Mouse (Mus musculus): ENCODE results near the gene Traf3ip1. TPM values are rescaled to one million over a fixed set of nuclear protein-coding genes. Genes with fewer than 3 reads are reported as not detected.

The Traf3ip1 gene
- polyA plus RNA-seq (2016; fragmentation: Nextera tagmentation; extraction: Ambion mirVana) = 3.6 and 4.1 TPM in 2 replicates

DNA sequence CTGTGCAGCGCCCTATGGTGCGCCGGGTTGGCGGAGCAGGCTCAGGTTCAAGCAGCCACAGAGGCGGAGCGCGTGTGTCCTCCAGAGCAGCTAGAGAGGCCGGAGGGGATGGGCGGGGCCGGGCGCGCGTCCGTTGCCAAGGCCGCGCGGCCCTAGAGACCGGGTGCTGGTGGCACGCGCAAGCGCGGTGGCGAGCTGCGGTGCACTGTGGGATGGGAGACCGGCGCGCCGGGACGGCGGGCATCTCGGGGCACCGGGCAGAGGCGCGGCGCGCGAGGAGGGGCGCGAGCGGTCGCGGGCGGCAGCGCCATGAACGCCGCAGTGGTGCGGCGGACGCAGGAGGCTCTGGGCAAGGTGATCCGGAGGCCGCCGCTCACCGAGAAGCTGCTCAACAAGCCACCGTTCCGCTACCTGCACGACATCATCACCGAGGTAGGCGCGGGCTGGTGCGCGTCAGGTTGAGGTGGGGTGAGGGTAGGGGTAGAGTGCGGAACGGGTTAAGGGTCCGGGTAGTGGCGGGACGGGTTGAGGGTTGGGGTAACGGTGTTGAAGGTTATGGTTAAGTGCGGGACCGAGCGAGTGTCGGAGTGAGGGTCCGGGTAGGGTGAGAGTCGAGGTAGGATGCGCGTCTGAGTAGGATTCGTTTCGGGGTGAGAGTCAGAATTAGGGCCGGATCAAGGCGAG lies at the start of gene Traf3ip1:
Traf3ip1 (plus strand) TSS at position 191 of the 684 bp plus-strand sequence.
- H3K9ac ChIP-seq = peak within 1 kb of the TSS; percentile 80
- under 1% methylated on average over 78 of the region's 79 CpGs for WGBS (ENCODE audit: insufficient replicate concordance)
- H3K27me3 ChIP-seq (replicated peaks) = peaks cover 18% of the 10 kb centered on the region
- peaks cover 2% of the 10 kb centered on the region; the same call in 1 of the 2 replicates for H3K36me3 ChIP-seq
- ATAC-seq = peak; percentile 99
- H3K4me2 ChIP-seq = peak within 1 kb of the TSS; percentile 92
- no peaks in the 10 kb centered on the region for H3K9me3 ChIP-seq (replicated peaks)
- peak within 1 kb of the TSS; percentile 17; the same call in 1 of the 2 replicates for H3K27ac ChIP-seq
- H3K4me3 ChIP-seq = peak within 1 kb of the TSS; percentile 85
- peaks cover 19% of the 10 kb centered on the region for H3K4me1 ChIP-seq

DNA sequence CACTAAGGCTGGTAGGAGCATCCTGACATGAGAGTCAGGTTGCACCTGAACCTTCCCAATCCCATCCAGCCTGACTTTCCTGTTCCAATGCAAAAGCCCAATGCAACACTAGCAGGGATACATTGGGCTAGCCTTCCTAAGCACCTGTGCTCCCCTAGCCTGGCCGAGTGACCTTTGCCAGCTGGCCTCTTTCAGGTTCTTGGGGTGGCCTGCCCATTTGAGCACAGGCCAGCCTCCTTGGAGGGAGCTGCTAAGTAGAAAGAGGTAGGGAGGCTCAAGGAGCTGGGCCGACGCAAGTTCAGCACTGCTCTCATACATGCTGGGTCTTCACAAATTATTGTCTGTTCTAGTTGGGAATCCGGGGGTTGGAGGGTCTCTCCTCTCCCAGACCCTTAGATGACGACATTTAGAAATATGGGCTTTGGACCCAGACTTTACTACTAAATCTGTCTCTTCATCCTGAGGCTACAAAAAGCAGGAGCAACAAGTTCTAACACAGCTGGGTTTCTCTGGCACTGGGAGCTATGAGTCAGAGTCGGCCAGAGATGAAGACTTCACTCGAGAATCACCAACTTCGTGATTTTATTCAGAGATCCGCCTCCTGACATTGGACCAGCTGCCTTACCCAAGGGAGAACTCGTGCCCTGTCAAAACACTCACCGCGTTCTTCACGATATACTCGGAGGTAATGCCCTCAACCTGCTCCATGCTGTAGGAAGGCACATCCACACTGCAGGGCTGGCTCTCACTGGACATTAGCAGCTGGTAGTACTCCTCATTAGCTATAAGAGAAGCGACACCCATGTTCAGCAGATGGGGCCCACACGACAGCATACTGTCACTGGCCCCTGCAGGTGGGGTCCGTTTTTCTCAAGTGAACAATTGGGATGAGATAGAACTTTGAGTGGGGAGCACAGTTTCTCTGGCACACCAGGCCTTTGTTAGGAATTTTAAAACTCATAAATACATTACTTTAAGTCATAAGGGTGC lies 49.3 kb upstream of the Traf3ip1 start:
- 78% methylated on average over 17 of the region's 17 CpGs for WGBS (ENCODE audit: insufficient replicate concordance)
- H3K9me3 ChIP-seq (replicated peaks) = peaks cover 8% of the 10 kb centered on the region; the same call in 1 of the 2 replicates
- H3K4me3 ChIP-seq = no peak overlapping the region
- H3K27ac ChIP-seq = no peak overlapping the region
- peaks cover 13% of the 10 kb centered on the region for H3K4me1 ChIP-seq
- ATAC-seq = no peak
- H3K4me2 ChIP-seq = no peak overlapping the region
- H3K9ac ChIP-seq = no peak overlapping the region
- H3K27me3 ChIP-seq (replicated peaks) = no peaks in the 10 kb centered on the region
- H3K36me3 ChIP-seq = peaks cover 59% of the 10 kb centered on the region

DNA sequence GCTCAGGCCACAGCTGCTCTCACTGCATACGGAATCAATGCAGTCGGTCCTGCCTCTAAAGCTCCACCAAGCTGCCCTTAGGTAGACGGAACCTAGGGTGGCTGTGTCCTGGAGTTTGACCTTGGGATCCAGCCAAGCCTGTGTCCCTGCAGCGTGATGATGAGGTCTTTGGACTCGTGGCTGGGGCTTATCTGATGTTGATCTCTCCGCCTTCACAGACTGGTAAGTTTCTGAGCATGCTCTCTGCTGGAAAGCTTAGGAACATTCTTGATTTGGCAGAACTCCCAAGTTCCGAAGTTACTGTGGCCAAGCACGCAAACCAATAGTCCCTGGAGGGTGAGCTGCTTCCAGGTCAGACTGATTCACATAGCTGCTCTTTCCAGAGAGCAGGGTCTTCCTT lies 48.4 kb upstream of the Traf3ip1 start:
- H3K9ac ChIP-seq = no peak overlapping the region
- H3K4me3 ChIP-seq = no peak overlapping the region
- peak overlapping the region; percentile 53; the same call in 1 of the 2 replicates for H3K27ac ChIP-seq
- H3K36me3 ChIP-seq = peaks cover 56% of the 10 kb centered on the region
- no peaks in the 10 kb centered on the region for H3K27me3 ChIP-seq (replicated peaks)
- WGBS (ENCODE audit: insufficient replicate concordance) = 65% methylated on average over 8 of the region's 8 CpGs
- peaks cover 8% of the 10 kb centered on the region; the same call in 1 of the 2 replicates for H3K9me3 ChIP-seq (replicated peaks)
- H3K4me1 ChIP-seq = peaks cover 13% of the 10 kb centered on the region
- H3K4me2 ChIP-seq = no peak overlapping the region
- peak; percentile 67 for ATAC-seq

DNA sequence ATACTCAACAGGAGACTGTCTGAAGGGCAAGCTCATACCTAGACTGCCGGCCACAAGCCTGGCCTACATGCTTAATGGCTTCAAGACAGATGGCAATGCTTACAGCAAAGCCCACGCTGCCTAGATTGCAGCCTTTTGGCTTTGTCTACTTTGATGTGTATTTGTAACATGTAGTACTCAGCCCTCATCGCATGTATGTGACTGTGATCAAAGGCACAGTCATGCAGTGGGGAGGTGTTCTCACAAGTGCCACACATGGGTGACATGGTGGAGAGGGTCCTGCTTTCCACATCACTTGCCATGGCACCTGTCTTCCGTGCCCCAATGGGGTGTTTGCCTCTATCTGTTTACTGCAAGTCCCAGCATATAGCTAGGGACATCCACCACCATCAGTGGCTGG lies 47.9 kb upstream of the Traf3ip1 start:
- Histone ChIP-seq H3K27ac (peak overlapping the region; percentile 53; the same call in 1 of the 2 replicates), H3K36me3 (peaks cover 56% of the 10 kb centered on the region), H3K4me3 (no peak overlapping the region), H3K9ac (no peak overlapping the region), H3K27me3 (replicated peaks) (no peaks in the 10 kb centered on the region), H3K4me2 (no peak overlapping the region), H3K4me1 (peaks cover 13% of the 10 kb centered on the region), H3K9me3 (replicated peaks) (peaks cover 8% of the 10 kb centered on the region; the same call in 1 of the 2 replicates)
- ATAC-seq = no peak
- WGBS (ENCODE audit: insufficient replicate concordance) = 77% methylated on average over 4 of the region's 4 CpGs

DNA sequence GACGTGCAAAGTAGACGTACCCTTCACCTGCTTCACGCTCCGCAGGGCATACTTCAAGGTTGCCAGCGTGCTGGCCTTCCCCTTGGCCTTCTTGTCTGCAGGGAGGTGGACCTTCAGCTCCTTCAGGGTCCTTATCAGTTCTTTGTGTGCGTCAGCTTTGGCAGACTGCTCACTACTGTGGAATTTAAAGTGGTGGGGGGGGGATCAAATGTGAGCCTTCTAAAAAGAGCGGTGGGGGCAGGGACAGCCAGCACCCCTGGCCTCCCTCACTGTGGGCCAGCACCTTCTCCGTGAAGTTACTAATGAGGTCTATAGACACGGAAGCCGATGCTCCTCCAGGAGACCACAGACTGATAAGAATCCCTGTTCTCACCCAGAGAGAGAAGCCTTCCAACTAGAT lies 45.8 kb upstream of the Traf3ip1 start:
- no peak overlapping the region for H3K9ac ChIP-seq
- no peak for ATAC-seq

DNA sequence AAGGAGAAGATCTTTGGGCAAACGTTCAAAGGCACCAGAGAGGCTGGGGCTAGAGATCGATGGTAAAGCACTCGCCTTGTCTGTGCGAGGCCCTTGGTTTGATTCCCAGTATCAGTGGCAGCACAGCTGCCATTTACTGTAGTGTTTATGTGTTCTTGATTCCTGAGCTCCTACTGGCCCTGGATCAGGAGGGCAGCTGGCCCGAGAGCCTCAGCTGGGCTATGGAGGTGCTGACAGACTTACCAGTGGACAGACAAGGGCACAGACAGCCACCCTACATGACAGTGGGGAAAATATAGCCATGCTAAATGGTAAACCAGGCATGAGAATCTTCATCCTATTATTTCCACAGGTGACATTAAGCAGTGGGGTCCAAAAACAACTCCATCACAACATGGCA lies 43.6 kb upstream of the Traf3ip1 start:
- no peaks in the 10 kb centered on the region for H3K27me3 ChIP-seq (replicated peaks)
- WGBS (ENCODE audit: insufficient replicate concordance) = 73% methylated on average over 5 of the region's 5 CpGs
- H3K9me3 ChIP-seq (replicated peaks) = peaks cover 8% of the 10 kb centered on the region; the same call in 1 of the 2 replicates
- no peak for ATAC-seq
- H3K27ac ChIP-seq = no peak overlapping the region
- peaks cover 36% of the 10 kb centered on the region for H3K36me3 ChIP-seq
- H3K9ac ChIP-seq = no peak overlapping the region
- H3K4me2 ChIP-seq = no peak overlapping the region
- H3K4me1 ChIP-seq = peaks cover 34% of the 10 kb centered on the region
- no peak overlapping the region for H3K4me3 ChIP-seq

More for the DNA sequence above, 45.8 kb upstream of the Traf3ip1 start:
- H3K4me1 ChIP-seq = peaks cover 14% of the 10 kb centered on the region
- 68% methylated on average over 10 of the region's 10 CpGs for WGBS (ENCODE audit: insufficient replicate concordance)
- peaks cover 8% of the 10 kb centered on the region; the same call in 1 of the 2 replicates for H3K9me3 ChIP-seq (replicated peaks)
- H3K4me2 ChIP-seq = no peak overlapping the region
- H3K27me3 ChIP-seq (replicated peaks) = no peaks in the 10 kb centered on the region
- H3K27ac ChIP-seq = no peak overlapping the region
- peaks cover 45% of the 10 kb centered on the region for H3K36me3 ChIP-seq
- no peak overlapping the region for H3K4me3 ChIP-seq

DNA sequence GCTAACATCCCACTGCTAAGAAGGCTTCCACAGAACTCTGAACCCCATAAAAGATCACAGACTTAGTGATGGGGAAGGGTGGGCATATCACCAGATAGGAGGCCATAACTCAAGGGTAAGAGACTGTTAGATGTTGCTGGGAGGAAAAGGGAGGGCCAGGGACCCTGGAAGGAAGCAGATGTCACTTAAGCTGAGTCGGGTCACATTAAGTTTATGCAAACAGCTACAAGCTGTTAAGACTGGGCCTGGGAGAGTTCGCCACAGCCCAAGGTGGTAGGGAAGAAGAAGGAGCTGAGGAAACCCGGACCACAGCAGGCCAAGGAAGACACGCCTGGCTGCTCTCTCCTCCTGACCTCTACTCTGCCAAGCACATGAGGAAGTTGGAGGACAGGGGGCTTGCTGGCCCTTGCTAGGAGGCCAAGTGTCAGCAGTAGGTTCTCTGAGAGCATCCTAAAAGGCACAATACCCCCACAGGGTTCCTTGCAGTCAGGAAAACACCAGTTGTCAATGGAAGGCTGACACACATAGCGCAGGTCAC lies 42.8 kb upstream of the Traf3ip1 start:
- ATAC-seq = no peak
- Histone ChIP-seq H3K9me3 (replicated peaks) (peaks cover 8% of the 10 kb centered on the region; the same call in 1 of the 2 replicates), H3K27ac (no peak overlapping the region), H3K9ac (no peak overlapping the region), H3K27me3 (replicated peaks) (no peaks in the 10 kb centered on the region), H3K4me2 (no peak overlapping the region), H3K4me1 (peaks cover 40% of the 10 kb centered on the region), H3K4me3 (no peak overlapping the region), H3K36me3 (peaks cover 34% of the 10 kb centered on the region)
- WGBS (ENCODE audit: insufficient replicate concordance) = 54% methylated on average over 5 of the region's 5 CpGs

DNA sequence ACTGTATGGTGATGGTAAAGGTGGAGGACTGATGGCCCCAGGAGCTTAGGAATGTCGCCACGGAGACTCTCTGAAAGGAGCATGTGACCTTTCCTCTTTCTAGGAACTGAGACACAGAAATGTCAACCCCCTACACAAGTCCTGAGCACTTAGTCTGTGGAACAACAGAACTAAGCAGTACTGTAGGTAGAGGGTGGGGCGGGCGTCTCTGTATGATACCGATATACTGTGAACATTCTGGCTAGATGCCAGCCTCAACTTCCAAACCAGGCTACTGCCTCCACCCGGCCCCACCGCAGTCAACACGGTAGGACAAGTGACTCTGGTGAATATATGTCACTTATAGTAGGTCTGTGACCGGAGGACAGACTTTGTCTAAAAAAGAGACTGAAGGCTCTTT lies 40.5 kb upstream of the Traf3ip1 start:
- no peak overlapping the region for H3K9ac ChIP-seq
- no peak overlapping the region for H3K4me3 ChIP-seq
- H3K27me3 ChIP-seq (replicated peaks) = no peaks in the 10 kb centered on the region
- H3K4me2 ChIP-seq = no peak overlapping the region
- ATAC-seq = 0 out of 2 replicates have a peak, but pooled peaks have one; percentile 20
- WGBS (ENCODE audit: insufficient replicate concordance) = 67% methylated on average over 9 of the region's 9 CpGs
- H3K9me3 ChIP-seq (replicated peaks) = no peaks in the 10 kb centered on the region
- H3K27ac ChIP-seq = no peak overlapping the region
- H3K4me1 ChIP-seq = peaks cover 54% of the 10 kb centered on the region
- peaks cover 11% of the 10 kb centered on the region for H3K36me3 ChIP-seq

DNA sequence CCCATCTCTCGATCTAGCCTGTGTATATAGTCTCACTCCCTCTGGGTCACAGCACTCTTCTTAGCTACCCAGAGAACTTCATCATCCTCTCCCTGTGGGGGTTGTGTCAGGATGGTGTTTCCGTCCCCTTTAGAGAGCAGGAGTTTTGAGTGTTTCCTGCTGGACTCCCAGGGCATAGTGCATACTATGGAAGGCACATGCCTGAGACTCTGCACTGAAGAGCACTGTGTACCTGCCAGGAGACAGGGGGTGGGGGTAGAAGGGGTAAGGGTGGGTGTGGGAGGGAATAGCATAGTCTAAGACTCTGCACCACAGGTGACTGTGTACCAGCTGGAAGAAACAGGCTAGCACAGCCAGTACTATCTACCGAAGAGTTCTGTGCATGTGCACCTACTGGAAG lies 40.1 kb upstream of the Traf3ip1 start:
- Histone ChIP-seq H3K4me3 (no peak overlapping the region), H3K27ac (no peak overlapping the region), H3K36me3 (peaks cover 7% of the 10 kb centered on the region), H3K4me2 (no peak overlapping the region), H3K4me1 (peaks cover 51% of the 10 kb centered on the region), H3K27me3 (replicated peaks) (no peaks in the 10 kb centered on the region), H3K9ac (no peak overlapping the region), H3K9me3 (replicated peaks) (no peaks in the 10 kb centered on the region)
- ATAC-seq = no peak
- 72% methylated on average over 3 of the region's 3 CpGs for WGBS (ENCODE audit: insufficient replicate concordance)

DNA sequence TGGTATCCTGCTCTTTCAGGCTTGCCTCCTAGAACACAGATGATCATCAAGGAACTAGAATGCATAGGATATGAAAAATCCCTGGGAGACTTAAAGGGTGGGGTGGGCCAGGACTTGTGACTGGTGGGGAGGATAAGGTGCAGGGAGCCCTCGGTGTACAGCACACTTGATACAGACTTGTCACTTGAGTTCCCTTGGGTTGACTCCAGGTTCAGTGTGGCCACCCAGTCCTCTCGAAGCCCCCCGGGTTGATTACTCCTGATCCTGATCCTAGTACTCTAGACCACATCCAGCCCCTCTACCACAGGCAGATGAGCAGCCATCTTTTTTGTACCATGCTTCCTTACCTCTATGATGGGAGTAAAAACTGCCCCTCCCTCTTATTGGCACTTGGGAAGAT lies 39.5 kb upstream of the Traf3ip1 start:
- Histone ChIP-seq H3K27me3 (replicated peaks) (no peaks in the 10 kb centered on the region), H3K36me3 (peaks cover 1% of the 10 kb centered on the region), H3K4me2 (no peak overlapping the region), H3K27ac (no peak overlapping the region), H3K9ac (no peak overlapping the region), H3K4me1 (peaks cover 50% of the 10 kb centered on the region), H3K9me3 (replicated peaks) (no peaks in the 10 kb centered on the region), H3K4me3 (no peak overlapping the region)
- WGBS (ENCODE audit: insufficient replicate concordance) = 74% methylated on average over 3 of the region's 3 CpGs
- no peak for ATAC-seq

DNA sequence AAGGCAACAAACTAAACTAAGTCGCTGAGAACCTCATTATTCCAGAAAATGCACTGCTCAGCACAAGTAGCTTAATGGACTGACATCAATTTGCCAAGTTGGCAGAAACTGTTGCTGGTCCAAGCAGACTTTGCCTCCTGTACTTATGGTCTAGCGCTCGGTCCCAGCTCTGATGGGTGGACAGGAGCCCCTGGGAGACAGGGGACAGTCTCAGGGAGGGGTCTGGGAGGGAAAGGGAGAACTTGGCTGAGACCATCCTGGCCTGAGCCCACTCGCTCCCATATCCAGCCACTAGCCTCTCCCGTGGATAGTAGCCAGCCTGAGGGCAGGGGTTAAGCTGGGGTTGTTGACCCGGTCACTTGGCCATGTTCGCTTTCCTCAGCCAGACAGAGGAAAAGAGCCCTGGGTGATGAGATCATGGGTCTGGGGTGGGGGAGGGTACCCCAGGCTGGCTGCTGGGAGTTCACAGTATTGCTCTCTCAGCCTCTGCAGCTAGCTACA lies 38.7 kb upstream of the Traf3ip1 start:
- Histone ChIP-seq H3K4me2 (peak overlapping the region; percentile 34), H3K36me3 (no peaks in the 10 kb centered on the region), H3K9me3 (replicated peaks) (no peaks in the 10 kb centered on the region), H3K4me3 (no peak overlapping the region), H3K9ac (no peak overlapping the region), H3K27me3 (replicated peaks) (no peaks in the 10 kb centered on the region; the same call in 1 of the 2 replicates), H3K4me1 (peaks cover 58% of the 10 kb centered on the region), H3K27ac (peak overlapping the region; percentile 72)
- WGBS (ENCODE audit: insufficient replicate concordance) = 62% methylated on average over 7 of the region's 7 CpGs
- ATAC-seq = no peak
